Mouse (Mus musculus) lung, embryonic 16.5 days (tissue): ENCODE results near the gene Pacs2. TPM values are rescaled to one million over a fixed set of nuclear protein-coding genes. Genes with fewer than 3 reads are reported as not detected.

Source experiments
- ATAC-seq: fragments of 200-750 bp; cut with Nextera tagmentation; 2 replicates; pipeline ENCODE4 v1.8.0; 2017; ENCODE audit warnings: low read depth, mild to moderate bottlenecking, moderate library complexity
- H3K27ac ChIP-seq: fragments of 300-500 bp; sonication (generic); 2 replicates; pipeline ENCODE4 v1.5.1; 2014; ENCODE audit warnings: mild to moderate bottlenecking, control low read depth, low read length
- H3K27me3 ChIP-seq: fragments of 300-500 bp; sonication (generic); 2 replicates; pipeline ENCODE4 v1.6.1; 2014; ENCODE audit warnings: low read depth, low read length, mixed read lengths; ENCODE audit not compliant: control insufficient read depth, insufficient read depth
- H3K36me3 ChIP-seq: fragments of 300-500 bp; sonication (generic); 2 replicates; pipeline ENCODE4 v1.6.1; 2014; ENCODE audit warnings: low read length; ENCODE audit not compliant: control insufficient read depth, insufficient read depth
- H3K4me1 ChIP-seq: fragments of 300-500 bp; sonication (generic); replicated peaks from 2 replicates; pipeline ENCODE4 v1.6.1; 2014; ENCODE audit warnings: low read length, mixed read lengths; ENCODE audit not compliant: control insufficient read depth, insufficient read depth
- H3K4me2 ChIP-seq: fragments of 300-500 bp; sonication (generic); 2 replicates; pipeline ENCODE4 v1.6.1; 2014; ENCODE audit warnings: low read depth, low read length, control low read depth
- H3K4me3 ChIP-seq: fragments of 300-500 bp; sonication (generic); 2 replicates; pipeline ENCODE4 v1.5.1; 2014; ENCODE audit warnings: mild to moderate bottlenecking, low read length, control low read depth
- H3K9ac ChIP-seq: fragments of 300-500 bp; sonication (generic); 2 replicates; pipeline ENCODE4 v1.6.1; 2014; ENCODE audit warnings: low read length, control low read depth
- H3K9me3 ChIP-seq: fragments of 300-500 bp; sonication (generic); 2 replicates; pipeline ENCODE4 v1.6.1; 2016; ENCODE audit warnings: low read length; ENCODE audit not compliant: control insufficient read depth
- WGBS: fragments of 180-500 bp; shearing (Covaris S2); extraction: QIAGEN DNeasy Blood & Tissue Kit; methylation state at CpG from one replicate; pipeline ENCODE4 v1.1.7; 2014; 5-methylcytosine and 5-hydroxymethylcytosine counted together
- polyA plus RNA-seq: library from polyadenylated mRNA; unstranded; fragments of >200 nt; fragmentation: Nextera tagmentation; extraction: Ambion mirVana; gene quantifications from 2 replicates; pipeline ENCODE4 v1.2.1, GENCODE M21; 2015

The Pacs2 gene
- polyA plus RNA-seq, 1 experiment from 2014 or later = 12.2 TPM

- Histone ChIP-seq H3K4me3 (no peak overlapping the region), H3K4me2 (no peak overlapping the region), H3K4me1 (peaks cover 31% of the 10 kb centered on the region), H3K27ac (peak overlapping the region; percentile 34; the same call in 1 of the 2 replicates), H3K27me3 (no peaks in the 10 kb centered on the region), H3K9me3 (peaks cover 4% of the 10 kb centered on the region; the same call in 1 of the 2 replicates), H3K9ac (no peak overlapping the region), H3K36me3 (0 out of 2 replicates have a peak, but pooled peaks cover 3% of the 10 kb centered on the region)
- WGBS = 70% methylated on average over 9 of the region's 9 CpGs
- no peak for ATAC-seq
Observed at GRCm38 (mm10) chr12:113101251-113101960, 87.1 kb downstream of the Pacs2 start.

- 0 out of 2 replicates have a peak, but pooled peaks cover 3% of the 10 kb centered on the region for H3K36me3 ChIP-seq
- no peaks in the 10 kb centered on the region for H3K27me3 ChIP-seq
- H3K4me2 ChIP-seq = no peak overlapping the region
- peaks cover 4% of the 10 kb centered on the region; the same call in 1 of the 2 replicates for H3K9me3 ChIP-seq
- H3K4me1 ChIP-seq = peaks cover 34% of the 10 kb centered on the region
- no peak overlapping the region for H3K9ac ChIP-seq
- H3K27ac ChIP-seq = no peak overlapping the region
- ATAC-seq = 0 out of 2 replicates have a peak, but pooled peaks have one; percentile 27
- H3K4me3 ChIP-seq = no peak overlapping the region
- WGBS = 58% methylated on average over 6 of the region's 6 CpGs
Observed at GRCm38 (mm10) chr12:113102461-113102860, 88.2 kb downstream of the Pacs2 start.

GRCm38 (mm10) chr12:113103846-113104451 is 89.6 kb downstream of the Pacs2 start:
- no peaks in the 10 kb centered on the region for H3K27me3 ChIP-seq
- no peak overlapping the region for H3K4me3 ChIP-seq
- peaks cover 30% of the 10 kb centered on the region for H3K4me1 ChIP-seq
- no peak overlapping the region for H3K27ac ChIP-seq
- 0 out of 2 replicates have a peak, but pooled peaks cover 3% of the 10 kb centered on the region for H3K36me3 ChIP-seq
- ATAC-seq = no peak
- H3K9ac ChIP-seq = no peak overlapping the region
- H3K4me2 ChIP-seq = no peak overlapping the region
- 76% methylated on average over 8 of the region's 8 CpGs for WGBS
- peaks cover 4% of the 10 kb centered on the region; the same call in 1 of the 2 replicates for H3K9me3 ChIP-seq

GRCm38 (mm10) chr12:113106386-113106785 is 92.1 kb downstream of the Pacs2 start:
- no peaks in the 10 kb centered on the region for H3K27me3 ChIP-seq

GRCm38 (mm10) chr12:113107431-113108124 is 93.3 kb downstream of the Pacs2 start:
- no peak for ATAC-seq
- Histone ChIP-seq H3K4me1 (peaks cover 8% of the 10 kb centered on the region), H3K27me3 (no peaks in the 10 kb centered on the region), H3K9me3 (peaks cover 4% of the 10 kb centered on the region; the same call in 1 of the 2 replicates), H3K27ac (no peak overlapping the region), H3K36me3 (0 out of 2 replicates have a peak, but pooled peaks cover 3% of the 10 kb centered on the region), H3K4me2 (no peak overlapping the region), H3K4me3 (no peak overlapping the region), H3K9ac (no peak overlapping the region)
- 74% methylated on average over 4 of the region's 4 CpGs for WGBS

More at GRCm38 (mm10) chr12:113106386-113106785, 92.1 kb downstream of the Pacs2 start:
- H3K4me2 ChIP-seq = no peak overlapping the region
- H3K9ac ChIP-seq = no peak overlapping the region
- 63% methylated on average over 6 of the region's 6 CpGs for WGBS
- no peak overlapping the region for H3K4me3 ChIP-seq
- no peak overlapping the region for H3K27ac ChIP-seq
- ATAC-seq = no peak
- H3K36me3 ChIP-seq = 0 out of 2 replicates have a peak, but pooled peaks cover 3% of the 10 kb centered on the region
- peaks cover 8% of the 10 kb centered on the region for H3K4me1 ChIP-seq
- H3K9me3 ChIP-seq = peaks cover 4% of the 10 kb centered on the region; the same call in 1 of the 2 replicates

GRCm38 (mm10) chr12:113108528-113109283 is 94.4 kb downstream of the Pacs2 start:
- no peak overlapping the region for H3K9ac ChIP-seq
- ATAC-seq = no peak
- no peaks in the 10 kb centered on the region for H3K27me3 ChIP-seq
- H3K36me3 ChIP-seq = 0 out of 2 replicates have a peak, but pooled peaks cover 3% of the 10 kb centered on the region
- 82% methylated on average over 17 of the region's 17 CpGs for WGBS
- H3K9me3 ChIP-seq = peaks cover 4% of the 10 kb centered on the region; the same call in 1 of the 2 replicates
- peaks cover 8% of the 10 kb centered on the region for H3K4me1 ChIP-seq
- no peak overlapping the region for H3K27ac ChIP-seq
- H3K4me3 ChIP-seq = no peak overlapping the region
- no peak overlapping the region for H3K4me2 ChIP-seq

GRCm38 (mm10) chr12:113109801-113110200 is 95.5 kb downstream of the Pacs2 start:
- peaks cover 3% of the 10 kb centered on the region; the same call in 1 of the 2 replicates for H3K36me3 ChIP-seq
- H3K4me1 ChIP-seq = peaks cover 8% of the 10 kb centered on the region
- H3K27me3 ChIP-seq = no peaks in the 10 kb centered on the region
- H3K4me3 ChIP-seq = no peak overlapping the region
- H3K4me2 ChIP-seq = no peak overlapping the region
- no peak overlapping the region for H3K9ac ChIP-seq
- ATAC-seq = no peak
- H3K27ac ChIP-seq = no peak overlapping the region
- 72% methylated on average over 10 of the region's 10 CpGs for WGBS
- H3K9me3 ChIP-seq = peaks cover 4% of the 10 kb centered on the region; the same call in 1 of the 2 replicates

- H3K27ac ChIP-seq = no peak overlapping the region
- WGBS = 91% methylated on average over 4 of the region's 4 CpGs
- H3K9ac ChIP-seq = no peak overlapping the region
- H3K36me3 ChIP-seq = peaks cover 25% of the 10 kb centered on the region
- ATAC-seq = no peak
- H3K4me2 ChIP-seq = no peak overlapping the region
- H3K9me3 ChIP-seq = no peaks in the 10 kb centered on the region
- H3K4me3 ChIP-seq = no peak overlapping the region
- H3K4me1 ChIP-seq = no peaks in the 10 kb centered on the region
- H3K27me3 ChIP-seq = no peaks in the 10 kb centered on the region
Observed at GRCm38 (mm10) chr12:113114141-113114540, 99.8 kb downstream of the Pacs2 start.
